Mouse (Mus musculus): ENCODE measurements around the gene Ncor2. TPM values are rescaled to one million over a fixed set of nuclear protein-coding genes. Genes with fewer than 3 reads are reported as not detected.

Ncor2 gene
- 61.5 and 71.5 TPM in 2 replicates for polyA plus RNA-seq (2012; ENCODE audit: insufficient read depth, insufficient read length, missing spikeins)

- H3K4me1 ChIP-seq (ENCODE audit: control insufficient read depth, insufficient read depth, low read length): peaks cover 40% of the 10 kb centered on the region
- TF ChIP-seq CTCF (IDR thresholded peaks at IDR 0.05; ENCODE audit: low read depth, low read length): peak; percentile 19; the same call in 1 of the 2 replicates
- TF ChIP-seq POLR2A (IDR thresholded peaks at IDR 0.05; ENCODE audit: borderline replicate concordance, low read depth, low read length): no peak
- peak within 1 kb of the TSS; percentile 96 for H3K4me3 ChIP-seq (ENCODE audit: insufficient read depth, low read length)
- H3K27ac ChIP-seq (ENCODE audit: insufficient read depth, low read depth, low read length): peak within 1 kb of the TSS; percentile 98
Measured at GRCm38 (mm10) chr5:125179007-125179734, at the start of gene Ncor2. Ncor2 (minus strand) TSS chr5:125179219.

GRCm38 (mm10) chr5:125227699-125228098, 48.7 kb upstream of the Ncor2 start:
- peaks cover 6% of the 10 kb centered on the region for H3K4me1 ChIP-seq (ENCODE audit: control insufficient read depth, insufficient read depth, low read length)
- TF ChIP-seq POLR2A (IDR thresholded peaks at IDR 0.05; ENCODE audit: borderline replicate concordance, low read depth, low read length): no peak
- no peak for TF ChIP-seq CTCF (IDR thresholded peaks at IDR 0.05; ENCODE audit: low read depth, low read length)
- no peak overlapping the region for H3K27ac ChIP-seq (ENCODE audit: insufficient read depth, low read depth, low read length)
- no peak overlapping the region for H3K4me3 ChIP-seq (ENCODE audit: insufficient read depth, low read length)

- Histone ChIP-seq H3K27ac (ENCODE audit: insufficient read depth, low read depth, low read length) (no peak overlapping the region), H3K4me3 (ENCODE audit: insufficient read depth, low read length) (no peak overlapping the region), H3K4me1 (ENCODE audit: control insufficient read depth, insufficient read depth, low read length) (peaks cover 6% of the 10 kb centered on the region)
- no peak for TF ChIP-seq CTCF (IDR thresholded peaks at IDR 0.05; ENCODE audit: low read depth, low read length)
- no peak for TF ChIP-seq POLR2A (IDR thresholded peaks at IDR 0.05; ENCODE audit: borderline replicate concordance, low read depth, low read length)
Measured at GRCm38 (mm10) chr5:125226229-125226634, 47.2 kb upstream of the Ncor2 start.

GRCm38 (mm10) chr5:125224925-125225324, 45.9 kb upstream of the Ncor2 start:
- Histone ChIP-seq H3K4me3 (ENCODE audit: insufficient read depth, low read length) (no peak overlapping the region), H3K4me1 (ENCODE audit: control insufficient read depth, insufficient read depth, low read length) (peaks cover 6% of the 10 kb centered on the region), H3K27ac (ENCODE audit: insufficient read depth, low read depth, low read length) (no peak overlapping the region)
- TF ChIP-seq POLR2A (IDR thresholded peaks at IDR 0.05; ENCODE audit: borderline replicate concordance, low read depth, low read length): no peak
- TF ChIP-seq CTCF (IDR thresholded peaks at IDR 0.05; ENCODE audit: low read depth, low read length): no peak

- H3K27ac ChIP-seq (ENCODE audit: insufficient read depth, low read depth, low read length): no peak overlapping the region
- no peak overlapping the region for H3K4me3 ChIP-seq (ENCODE audit: insufficient read depth, low read length)
- H3K4me1 ChIP-seq (ENCODE audit: control insufficient read depth, insufficient read depth, low read length): peaks cover 6% of the 10 kb centered on the region
- TF ChIP-seq POLR2A (IDR thresholded peaks at IDR 0.05; ENCODE audit: borderline replicate concordance, low read depth, low read length): no peak
- TF ChIP-seq CTCF (IDR thresholded peaks at IDR 0.05; ENCODE audit: low read depth, low read length): no peak
Measured at GRCm38 (mm10) chr5:125223961-125224360, 44.9 kb upstream of the Ncor2 start.

- H3K27ac ChIP-seq (ENCODE audit: insufficient read depth, low read depth, low read length): no peak overlapping the region
- TF ChIP-seq POLR2A (IDR thresholded peaks at IDR 0.05; ENCODE audit: borderline replicate concordance, low read depth, low read length) (no peak), CTCF (IDR thresholded peaks at IDR 0.05; ENCODE audit: low read depth, low read length) (no peak)
- no peak overlapping the region for H3K4me3 ChIP-seq (ENCODE audit: insufficient read depth, low read length)
- peaks cover 6% of the 10 kb centered on the region for H3K4me1 ChIP-seq (ENCODE audit: control insufficient read depth, insufficient read depth, low read length)
Measured at GRCm38 (mm10) chr5:125222706-125223105, 43.7 kb upstream of the Ncor2 start.

- no peak for TF ChIP-seq CTCF (IDR thresholded peaks at IDR 0.05; ENCODE audit: low read depth, low read length)
- TF ChIP-seq POLR2A (IDR thresholded peaks at IDR 0.05; ENCODE audit: borderline replicate concordance, low read depth, low read length): no peak
- Histone ChIP-seq H3K4me1 (ENCODE audit: control insufficient read depth, insufficient read depth, low read length) (peaks cover 6% of the 10 kb centered on the region), H3K27ac (ENCODE audit: insufficient read depth, low read depth, low read length) (no peak overlapping the region), H3K4me3 (ENCODE audit: insufficient read depth, low read length) (no peak overlapping the region)
Measured at GRCm38 (mm10) chr5:125221868-125222267, 42.8 kb upstream of the Ncor2 start.

GRCm38 (mm10) chr5:125217426-125218170, 38.6 kb upstream of the Ncor2 start:
- no peak overlapping the region for H3K4me3 ChIP-seq (ENCODE audit: insufficient read depth, low read length)
- H3K27ac ChIP-seq (ENCODE audit: insufficient read depth, low read depth, low read length): no peak overlapping the region
- TF ChIP-seq POLR2A (IDR thresholded peaks at IDR 0.05; ENCODE audit: borderline replicate concordance, low read depth, low read length) (no peak), CTCF (IDR thresholded peaks at IDR 0.05; ENCODE audit: low read depth, low read length) (no peak)
- no peaks in the 10 kb centered on the region for H3K4me1 ChIP-seq (ENCODE audit: control insufficient read depth, insufficient read depth, low read length)

GRCm38 (mm10) chr5:125215930-125216459, 37.0 kb upstream of the Ncor2 start:
- Histone ChIP-seq H3K27ac (ENCODE audit: insufficient read depth, low read depth, low read length) (no peak overlapping the region), H3K4me1 (ENCODE audit: control insufficient read depth, insufficient read depth, low read length) (no peaks in the 10 kb centered on the region), H3K4me3 (ENCODE audit: insufficient read depth, low read length) (no peak overlapping the region)
- TF ChIP-seq CTCF (IDR thresholded peaks at IDR 0.05; ENCODE audit: low read depth, low read length): no peak
- TF ChIP-seq POLR2A (IDR thresholded peaks at IDR 0.05; ENCODE audit: borderline replicate concordance, low read depth, low read length): no peak
